Mouse (Mus musculus): ENCODE measurements around the gene Zhx3. TPM values are rescaled to one million over a fixed set of nuclear protein-coding genes. Genes with fewer than 3 reads are reported as not detected.

Zhx3 gene
- polyA plus RNA-seq, 1 experiment from 2014 or later = 11.1 TPM

- H3K4me1 ChIP-seq (ENCODE audit: control insufficient read depth, insufficient read depth, low read length) = peaks cover 17% of the 10 kb centered on the region
- H3K9me3 ChIP-seq (ENCODE audit: control insufficient read depth, low read length) = no peaks in the 10 kb centered on the region
- peak; percentile 76 for ATAC-seq (ENCODE audit: low read depth)
- H3K4me3 ChIP-seq (ENCODE audit: low read depth, low read length) = peak within 1 kb of the TSS; percentile 63
- peak within 1 kb of the TSS; percentile 67 for H3K27ac ChIP-seq (replicated peaks; ENCODE audit: low read depth, low read length)
- H3K36me3 ChIP-seq (ENCODE audit: control insufficient read depth, insufficient read depth, low read length) = peaks cover 19% of the 10 kb centered on the region
- peak; percentile 81 for DNase-seq (ENCODE audit: low spot score)
- H3K27me3 ChIP-seq (replicated peaks; ENCODE audit: control insufficient read depth, insufficient read depth, low read length) = peaks cover 23% of the 10 kb centered on the region
- peak within 1 kb of the TSS; percentile 75 for H3K9ac ChIP-seq (ENCODE audit: low read depth, low read length)
- peak within 1 kb of the TSS; percentile 91 for H3K4me2 ChIP-seq (ENCODE audit: low read depth, low read length)
- 15% methylated on average over 2 of the region's 46 CpGs for WGBS
Measured at GRCm38 (mm10) chr2:160912231-160912671, 39.5 kb upstream of the Zhx3 start, which contains the start of gene Emilin3. Gene Emilin3 (minus strand): TSS chr2:160912328.

GRCm38 (mm10) chr2:160911558-160912201 lies 38.9 kb upstream of the Zhx3 start:
- Histone ChIP-seq H3K4me1 (ENCODE audit: control insufficient read depth, insufficient read depth, low read length) (peaks cover 17% of the 10 kb centered on the region), H3K9ac (ENCODE audit: low read depth, low read length) (peak overlapping the region; percentile 75), H3K9me3 (ENCODE audit: control insufficient read depth, low read length) (no peaks in the 10 kb centered on the region), H3K36me3 (ENCODE audit: control insufficient read depth, insufficient read depth, low read length) (peaks cover 25% of the 10 kb centered on the region), H3K27me3 (replicated peaks; ENCODE audit: control insufficient read depth, insufficient read depth, low read length) (peaks cover 23% of the 10 kb centered on the region), H3K27ac (replicated peaks; ENCODE audit: low read depth, low read length) (peak overlapping the region; percentile 67), H3K4me3 (ENCODE audit: low read depth, low read length) (peak overlapping the region; percentile 63), H3K4me2 (ENCODE audit: low read depth, low read length) (peak overlapping the region; percentile 91)
- DNase-seq (ENCODE audit: low spot score) (peak; percentile 65), ATAC-seq (ENCODE audit: low read depth) (peak; percentile 50)
- WGBS = under 1% methylated on average over 36 of the region's 64 CpGs

- H3K9me3 ChIP-seq (ENCODE audit: control insufficient read depth, low read length) = no peaks in the 10 kb centered on the region
- no peak for ATAC-seq (ENCODE audit: low read depth)
- no peak for DNase-seq (ENCODE audit: low spot score)
- WGBS = 84% methylated on average over 5 of the region's 5 CpGs
- H3K27me3 ChIP-seq (replicated peaks; ENCODE audit: control insufficient read depth, insufficient read depth, low read length) = peaks cover 23% of the 10 kb centered on the region
- H3K27ac ChIP-seq (replicated peaks; ENCODE audit: low read depth, low read length) = no peak overlapping the region
- H3K4me1 ChIP-seq (ENCODE audit: control insufficient read depth, insufficient read depth, low read length) = peaks cover 14% of the 10 kb centered on the region; the same call in 1 of the 2 replicates
- H3K9ac ChIP-seq (ENCODE audit: low read depth, low read length) = no peak overlapping the region
- peak overlapping the region; percentile 91 for H3K4me2 ChIP-seq (ENCODE audit: low read depth, low read length)
- peaks cover 33% of the 10 kb centered on the region for H3K36me3 ChIP-seq (ENCODE audit: control insufficient read depth, insufficient read depth, low read length)
- H3K4me3 ChIP-seq (ENCODE audit: low read depth, low read length) = peak overlapping the region; percentile 63; the same call in 1 of the 2 replicates
Measured at GRCm38 (mm10) chr2:160910633-160911032, 37.8 kb upstream of the Zhx3 start.

GRCm38 (mm10) chr2:160908607-160909006 lies 35.8 kb upstream of the Zhx3 start:
- peaks cover 10% of the 10 kb centered on the region; the same call in 1 of the 2 replicates for H3K4me1 ChIP-seq (ENCODE audit: control insufficient read depth, insufficient read depth, low read length)
- H3K9ac ChIP-seq (ENCODE audit: low read depth, low read length) = no peak overlapping the region
- ATAC-seq (ENCODE audit: low read depth) (no peak), DNase-seq (ENCODE audit: low spot score) (no peak)
- WGBS = 62% methylated on average over 14 of the region's 18 CpGs
- no peak overlapping the region for H3K4me3 ChIP-seq (ENCODE audit: low read depth, low read length)
- no peak overlapping the region for H3K4me2 ChIP-seq (ENCODE audit: low read depth, low read length)
- H3K27ac ChIP-seq (replicated peaks; ENCODE audit: low read depth, low read length) = no peak overlapping the region
- H3K9me3 ChIP-seq (ENCODE audit: control insufficient read depth, low read length) = no peaks in the 10 kb centered on the region
- H3K27me3 ChIP-seq (replicated peaks; ENCODE audit: control insufficient read depth, insufficient read depth, low read length) = peaks cover 23% of the 10 kb centered on the region
- peaks cover 36% of the 10 kb centered on the region for H3K36me3 ChIP-seq (ENCODE audit: control insufficient read depth, insufficient read depth, low read length)

GRCm38 (mm10) chr2:160906101-160906500 lies 33.3 kb upstream of the Zhx3 start:
- Histone ChIP-seq H3K27ac (replicated peaks; ENCODE audit: low read depth, low read length) (no peak overlapping the region), H3K4me2 (ENCODE audit: low read depth, low read length) (no peak overlapping the region), H3K4me3 (ENCODE audit: low read depth, low read length) (no peak overlapping the region), H3K9me3 (ENCODE audit: control insufficient read depth, low read length) (no peaks in the 10 kb centered on the region), H3K9ac (ENCODE audit: low read depth, low read length) (no peak overlapping the region), H3K36me3 (ENCODE audit: control insufficient read depth, insufficient read depth, low read length) (peaks cover 36% of the 10 kb centered on the region), H3K4me1 (ENCODE audit: control insufficient read depth, insufficient read depth, low read length) (0 out of 2 replicates have a peak, but pooled peaks cover 4% of the 10 kb centered on the region), H3K27me3 (replicated peaks; ENCODE audit: control insufficient read depth, insufficient read depth, low read length) (peaks cover 12% of the 10 kb centered on the region)
- 77% methylated on average over 5 of the region's 5 CpGs for WGBS
- ATAC-seq (ENCODE audit: low read depth) (no peak), DNase-seq (ENCODE audit: low spot score) (no peak)

GRCm38 (mm10) chr2:160905301-160905700 lies 32.5 kb upstream of the Zhx3 start:
- Histone ChIP-seq H3K4me1 (ENCODE audit: control insufficient read depth, insufficient read depth, low read length) (no peaks in the 10 kb centered on the region), H3K36me3 (ENCODE audit: control insufficient read depth, insufficient read depth, low read length) (peaks cover 36% of the 10 kb centered on the region), H3K9ac (ENCODE audit: low read depth, low read length) (no peak overlapping the region), H3K27ac (replicated peaks; ENCODE audit: low read depth, low read length) (no peak overlapping the region), H3K4me3 (ENCODE audit: low read depth, low read length) (no peak overlapping the region), H3K27me3 (replicated peaks; ENCODE audit: control insufficient read depth, insufficient read depth, low read length) (peaks cover 5% of the 10 kb centered on the region; the same call in 1 of the 2 replicates), H3K4me2 (ENCODE audit: low read depth, low read length) (no peak overlapping the region), H3K9me3 (ENCODE audit: control insufficient read depth, low read length) (no peaks in the 10 kb centered on the region)
- ATAC-seq (ENCODE audit: low read depth) (no peak), DNase-seq (ENCODE audit: low spot score) (no peak)
- WGBS = 94% methylated on average over 12 of the region's 12 CpGs

GRCm38 (mm10) chr2:160901656-160902412 lies 29.0 kb upstream of the Zhx3 start:
- WGBS = 77% methylated on average over 7 of the region's 7 CpGs
- no peaks in the 10 kb centered on the region for H3K4me1 ChIP-seq (ENCODE audit: control insufficient read depth, insufficient read depth, low read length)
- no peaks in the 10 kb centered on the region for H3K9me3 ChIP-seq (ENCODE audit: control insufficient read depth, low read length)
- H3K9ac ChIP-seq (ENCODE audit: low read depth, low read length) = no peak overlapping the region
- no peak overlapping the region for H3K27ac ChIP-seq (replicated peaks; ENCODE audit: low read depth, low read length)
- peaks cover 13% of the 10 kb centered on the region; the same call in 1 of the 2 replicates for H3K36me3 ChIP-seq (ENCODE audit: control insufficient read depth, insufficient read depth, low read length)
- no peaks in the 10 kb centered on the region for H3K27me3 ChIP-seq (replicated peaks; ENCODE audit: control insufficient read depth, insufficient read depth, low read length)
- ATAC-seq (ENCODE audit: low read depth) (no peak), DNase-seq (ENCODE audit: low spot score) (no peak)
- no peak overlapping the region for H3K4me2 ChIP-seq (ENCODE audit: low read depth, low read length)
- no peak overlapping the region for H3K4me3 ChIP-seq (ENCODE audit: low read depth, low read length)

GRCm38 (mm10) chr2:160891697-160892096 lies 18.9 kb upstream of the Zhx3 start:
- no peaks in the 10 kb centered on the region for H3K4me1 ChIP-seq (ENCODE audit: control insufficient read depth, insufficient read depth, low read length)
- H3K4me2 ChIP-seq (ENCODE audit: low read depth, low read length) = no peak overlapping the region
- WGBS = 81% methylated on average over 9 of the region's 9 CpGs
- no peak overlapping the region for H3K27ac ChIP-seq (replicated peaks; ENCODE audit: low read depth, low read length)
- no peaks in the 10 kb centered on the region for H3K36me3 ChIP-seq (ENCODE audit: control insufficient read depth, insufficient read depth, low read length)
- ATAC-seq (ENCODE audit: low read depth) (no peak), DNase-seq (ENCODE audit: low spot score) (no peak)
- peaks cover 4% of the 10 kb centered on the region; the same call in 1 of the 2 replicates for H3K9me3 ChIP-seq (ENCODE audit: control insufficient read depth, low read length)
- H3K9ac ChIP-seq (ENCODE audit: low read depth, low read length) = no peak overlapping the region
- no peak overlapping the region for H3K4me3 ChIP-seq (ENCODE audit: low read depth, low read length)
- no peaks in the 10 kb centered on the region for H3K27me3 ChIP-seq (replicated peaks; ENCODE audit: control insufficient read depth, insufficient read depth, low read length)
